Mouse (Mus musculus) limb, embryonic 14.5 days (tissue): ENCODE measurements at regions not wholly inside any gene's neighbourhood (a gene's known extent, or its start where the extent isn't known, plus 50 kb on each side); places are given as distances from the start of the nearest gene placed in this dataset.

ENCODE experiments used
- ATAC-seq: fragments of 200-750 bp; cut with Nextera tagmentation; 2 replicates; pipeline ENCODE4 v1.8.0; 2017; ENCODE audit warnings: low read depth, moderate number of reproducible peaks, moderate TSS enrichment; ENCODE audit not compliant: low FRiP score
- DNase-seq: peaks from one replicate; pipeline ENCODE4 v3.0.0-alpha.2; 2015; ENCODE audit warnings: low spot score
- H3K27ac ChIP-seq: fragments of 300-500 bp; sonication (generic); replicated peaks from 2 replicates; pipeline ENCODE4 v1.5.1; 2014; ENCODE audit warnings: low read depth, mild to moderate bottlenecking, low read length, moderate library complexity, mixed read lengths
- H3K27me3 ChIP-seq: fragments of 300-500 bp; sonication (generic); 2 replicates; pipeline ENCODE4 v1.6.1; 2014; ENCODE audit warnings: low read length, mixed read lengths; ENCODE audit not compliant: control insufficient read depth, insufficient read depth
- H3K36me3 ChIP-seq: fragments of 300-500 bp; sonication (generic); 2 replicates; pipeline ENCODE4 v1.6.1; 2014; ENCODE audit warnings: mild to moderate bottlenecking, low read length, moderate library complexity, mixed read lengths; ENCODE audit not compliant: control insufficient read depth, insufficient read depth
- H3K4me1 ChIP-seq: fragments of 300-500 bp; sonication (generic); 2 replicates; pipeline ENCODE4 v1.6.1; 2014; ENCODE audit warnings: antibody characterized with exemption, low read length, mixed read lengths; ENCODE audit not compliant: control insufficient read depth, insufficient read depth
- H3K4me2 ChIP-seq: fragments of 300-500 bp; sonication (generic); replicated peaks from 2 replicates; pipeline ENCODE4 v1.6.1; 2014; ENCODE audit warnings: low read depth, mild to moderate bottlenecking, low read length, moderate library complexity; ENCODE audit not compliant: severe bottlenecking
- H3K4me3 ChIP-seq: fragments of 300-500 bp; sonication (generic); replicated peaks from 2 replicates; pipeline ENCODE4 v1.5.1; 2014; ENCODE audit warnings: low read length
- H3K9ac ChIP-seq: fragments of 300-500 bp; sonication (generic); 2 replicates; pipeline ENCODE4 v1.6.1; 2014; ENCODE audit warnings: mild to moderate bottlenecking, low read depth, low read length, moderate library complexity; ENCODE audit not compliant: severe bottlenecking
- H3K9me3 ChIP-seq: fragments of 300-500 bp; sonication (generic); 2 replicates; pipeline ENCODE4 v1.6.1; 2016; ENCODE audit warnings: low read length; ENCODE audit not compliant: control insufficient read depth
- POLR2A ChIP-seq: fragments of 200-500 bp; IDR thresholded peaks from 2 replicates; pipeline ENCODE4 v1.8.0; 2012; ENCODE audit warnings: inconsistent platforms, mild to moderate bottlenecking, moderate library complexity, borderline replicate concordance; ENCODE audit not compliant: insufficient read depth, insufficient read length; ENCODE audit errors: extremely low read depth
- WGBS: fragments of 180-500 bp; shearing (Covaris S2); extraction: QIAGEN DNeasy Blood & Tissue Kit; methylation state at CpG from one replicate; pipeline ENCODE4 v1.1.7; 2014; 5-methylcytosine and 5-hydroxymethylcytosine counted together

DNA sequence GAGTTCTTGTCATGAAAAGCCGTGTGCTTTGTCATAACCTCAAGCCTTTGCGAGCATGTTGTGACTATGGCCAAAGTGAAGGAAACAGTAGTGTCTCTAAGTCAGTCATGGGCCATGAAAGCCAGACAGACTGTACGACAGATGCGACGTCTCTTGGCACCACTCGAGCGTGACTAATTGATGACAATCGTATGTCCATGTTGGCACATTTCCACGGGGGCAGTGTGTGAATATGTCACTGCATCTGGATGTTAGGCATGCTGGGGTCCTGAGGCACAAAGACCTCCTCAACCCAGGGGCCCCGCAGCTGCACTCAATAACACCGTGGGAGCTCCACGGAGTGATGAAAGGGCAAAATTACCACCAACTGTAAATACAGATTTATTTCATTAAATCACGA, 77.1 kb upstream of the Paip1 start:
- peak; percentile 68 for ATAC-seq
- DNase-seq = no peak
- no peak for TF ChIP-seq POLR2A
- Histone ChIP-seq H3K36me3 (peaks cover 35% of the 10 kb centered on the region), H3K27me3 (no peaks in the 10 kb centered on the region), H3K4me1 (peaks cover 5% of the 10 kb centered on the region; the same call in 1 of the 2 replicates), H3K9me3 (no peaks in the 10 kb centered on the region), H3K4me2 (no peak overlapping the region), H3K9ac (no peak overlapping the region), H3K27ac (no peak overlapping the region), H3K4me3 (no peak overlapping the region)
- 30% methylated on average over 13 of the region's 13 CpGs for WGBS

DNA sequence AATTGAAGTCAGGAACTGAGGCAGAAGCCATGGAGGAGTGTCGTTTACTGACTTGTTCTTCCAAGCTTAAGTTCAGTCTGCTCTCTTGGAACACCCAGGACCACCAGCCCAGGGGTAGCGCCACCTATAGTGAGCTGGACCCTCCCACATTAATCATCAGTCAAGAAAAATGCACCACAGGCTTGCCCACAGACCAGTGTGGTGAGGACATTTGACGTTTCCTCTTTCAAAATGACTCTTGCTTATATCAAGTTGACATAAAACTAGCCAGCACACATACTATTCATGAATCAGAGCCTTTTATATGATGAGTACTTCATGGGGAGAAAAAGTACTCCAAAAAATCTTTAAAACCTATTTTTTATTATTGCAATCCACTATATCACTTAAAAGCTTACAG, 69.7 kb upstream of the Paip1 start:
- no peak for DNase-seq
- Histone ChIP-seq H3K36me3 (peaks cover 56% of the 10 kb centered on the region), H3K4me3 (no peak overlapping the region), H3K9ac (no peak overlapping the region), H3K4me2 (no peak overlapping the region), H3K4me1 (no peaks in the 10 kb centered on the region), H3K9me3 (no peaks in the 10 kb centered on the region), H3K27me3 (no peaks in the 10 kb centered on the region), H3K27ac (no peak overlapping the region)
- no peak for ATAC-seq
- 69% methylated on average over 3 of the region's 3 CpGs for WGBS
- TF ChIP-seq POLR2A = no peak

DNA sequence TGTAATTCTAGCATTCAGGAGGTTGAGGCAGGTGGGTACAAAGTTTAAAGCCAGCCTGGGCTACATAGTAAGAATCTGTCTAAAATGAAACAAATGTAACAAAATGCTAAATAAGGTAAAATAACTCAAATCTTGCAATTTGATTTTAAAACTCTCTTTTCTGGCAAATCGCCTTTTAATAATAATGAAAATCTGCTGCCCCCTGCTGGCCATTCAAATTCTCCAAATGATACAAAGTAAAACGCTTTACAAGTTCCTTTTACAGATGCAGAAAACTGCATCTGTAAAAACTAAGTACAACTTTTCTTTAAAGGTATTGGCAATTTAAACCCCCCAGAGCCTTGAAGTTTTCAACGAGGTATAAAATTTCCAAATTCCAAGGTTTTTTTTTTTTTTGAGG, 65.0 kb upstream of the Paip1 start:
- no peak overlapping the region for H3K9ac ChIP-seq
- H3K27ac ChIP-seq = no peak overlapping the region
- H3K36me3 ChIP-seq = peaks cover 53% of the 10 kb centered on the region
- H3K27me3 ChIP-seq = no peaks in the 10 kb centered on the region
- no peaks in the 10 kb centered on the region for H3K4me1 ChIP-seq
- TF ChIP-seq POLR2A = no peak
- H3K9me3 ChIP-seq = no peaks in the 10 kb centered on the region
- 35% methylated on average over 3 of the region's 3 CpGs for WGBS
- ATAC-seq (no peak), DNase-seq (peak; percentile 82)
- no peak overlapping the region for H3K4me3 ChIP-seq
- H3K4me2 ChIP-seq = no peak overlapping the region

DNA sequence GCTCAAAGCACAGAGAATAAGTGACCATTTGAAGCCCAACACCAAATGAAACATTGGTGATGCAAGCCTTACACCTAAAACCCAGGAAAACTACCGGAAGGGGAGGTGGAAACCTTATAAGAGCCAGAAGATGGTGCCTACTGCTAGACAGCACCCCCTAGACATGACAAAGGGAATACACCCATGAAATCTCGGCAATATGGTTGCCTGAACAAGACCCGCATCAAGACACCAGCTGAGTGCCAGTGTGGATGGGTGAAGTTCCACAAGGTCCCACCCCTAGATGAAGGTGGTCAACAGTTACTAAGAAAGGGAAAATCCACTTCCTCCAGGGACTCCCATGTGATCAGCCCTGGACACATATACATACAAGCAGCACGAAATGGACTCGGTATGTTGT, 64.2 kb upstream of the Paip1 start:
- TF ChIP-seq POLR2A = no peak
- no peaks in the 10 kb centered on the region for H3K27me3 ChIP-seq
- no peaks in the 10 kb centered on the region for H3K9me3 ChIP-seq
- peaks cover 59% of the 10 kb centered on the region for H3K36me3 ChIP-seq
- 85% methylated on average over 5 of the region's 5 CpGs for WGBS
- DNase-seq (no peak), ATAC-seq (no peak)
- no peak overlapping the region for H3K9ac ChIP-seq
- H3K27ac ChIP-seq = no peak overlapping the region
- no peak overlapping the region for H3K4me2 ChIP-seq
- H3K4me1 ChIP-seq = no peaks in the 10 kb centered on the region
- no peak overlapping the region for H3K4me3 ChIP-seq

DNA sequence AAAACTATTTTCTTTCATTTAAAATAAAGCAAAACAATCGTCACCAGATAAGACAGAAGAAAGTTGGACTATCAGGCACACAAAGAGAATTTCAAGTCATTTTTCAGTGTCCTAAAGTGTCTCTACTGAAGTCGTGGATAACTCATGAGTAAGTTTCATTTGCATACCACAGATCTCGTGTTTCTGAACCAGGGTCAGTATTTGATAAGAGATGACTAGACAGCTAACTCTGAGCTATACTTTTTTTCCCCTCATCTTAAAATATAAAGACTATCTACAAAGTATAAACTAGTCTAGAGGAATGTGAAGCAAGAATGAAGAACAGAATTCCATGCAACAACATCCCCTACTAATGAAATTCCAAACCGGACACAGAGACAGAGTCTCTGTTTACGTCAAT, 60.9 kb upstream of the Paip1 start:
- DNase-seq (no peak), ATAC-seq (no peak)
- WGBS = 89% methylated on average over 5 of the region's 5 CpGs
- Histone ChIP-seq H3K27ac (no peak overlapping the region), H3K9me3 (no peaks in the 10 kb centered on the region), H3K4me1 (no peaks in the 10 kb centered on the region), H3K9ac (no peak overlapping the region), H3K36me3 (peaks cover 59% of the 10 kb centered on the region), H3K27me3 (no peaks in the 10 kb centered on the region), H3K4me3 (no peak overlapping the region), H3K4me2 (no peak overlapping the region)
- no peak for TF ChIP-seq POLR2A
